Mouse (Mus musculus) small intestine, adult 2 months (tissue): ENCODE results near the gene Casp8ap2. TPM values are rescaled to one million over a fixed set of nuclear protein-coding genes. Genes with fewer than 3 reads are reported as not detected.

Experiments
- H3K27ac ChIP-seq: fragments of 200-500 bp; 2 replicates; pipeline ENCODE4 v1.5.1; 2012; ENCODE audit warnings: low read depth, low read length, control low read depth, inconsistent platforms; ENCODE audit not compliant: insufficient read depth
- H3K27me3 ChIP-seq: fragments of 200-500 bp; 2 replicates; pipeline ENCODE4 v1.6.1; 2012; ENCODE audit warnings: mild to moderate bottlenecking, moderate library complexity, low read length, inconsistent platforms; ENCODE audit not compliant: control insufficient read depth, insufficient read depth
- H3K36me3 ChIP-seq: fragments of 200-500 bp; 2 replicates; pipeline ENCODE4 v1.6.1; 2012; ENCODE audit warnings: mild to moderate bottlenecking, low read length, control low read depth, inconsistent platforms; ENCODE audit not compliant: control insufficient read depth, insufficient read depth
- H3K4me1 ChIP-seq: fragments of 200-500 bp; 2 replicates; pipeline ENCODE4 v1.6.1; 2012; ENCODE audit warnings: low read length, inconsistent platforms, mixed read lengths; ENCODE audit not compliant: control insufficient read depth, insufficient read depth, insufficient read length
- H3K4me3 ChIP-seq: fragments of 200-500 bp; 2 replicates; pipeline ENCODE4 v1.5.1; 2012; ENCODE audit warnings: low read depth, mild to moderate bottlenecking, control low read depth, inconsistent platforms, low read length, moderate library complexity
- CTCF ChIP-seq: fragments of 200-500 bp; IDR thresholded peaks from 2 replicates; pipeline ENCODE4 v1.5.1; 2012; ENCODE audit warnings: low read depth, mild to moderate bottlenecking, control low read depth, inconsistent platforms, low read length, moderate library complexity, mixed read lengths; ENCODE audit not compliant: insufficient replicate concordance, insufficient read length; ENCODE audit errors: extremely low read depth
- POLR2A ChIP-seq: fragments of 200-500 bp; IDR thresholded peaks from 2 replicates; pipeline ENCODE4 v1.6.1; 2012; ENCODE audit warnings: low read depth, mild to moderate bottlenecking, control low read depth, inconsistent platforms, low read length, moderate library complexity
- WGBS: fragments of 180-500 bp; shearing (Covaris S2); methylation state at CpG from one replicate; pipeline ENCODE4 v1.1.7; 2018; 5-methylcytosine and 5-hydroxymethylcytosine counted together
- polyA plus RNA-seq: library from polyadenylated mRNA; depleted of rRNA; stranded (reverse); fragments of >200 nt; gene quantifications from 2 replicates; pipeline ENCODE4 v1.2.3, GENCODE M21; 2012; rRNA removed

Gene Casp8ap2
- polyA plus RNA-seq, 1 experiment, result 1.6 TPM

DNA sequence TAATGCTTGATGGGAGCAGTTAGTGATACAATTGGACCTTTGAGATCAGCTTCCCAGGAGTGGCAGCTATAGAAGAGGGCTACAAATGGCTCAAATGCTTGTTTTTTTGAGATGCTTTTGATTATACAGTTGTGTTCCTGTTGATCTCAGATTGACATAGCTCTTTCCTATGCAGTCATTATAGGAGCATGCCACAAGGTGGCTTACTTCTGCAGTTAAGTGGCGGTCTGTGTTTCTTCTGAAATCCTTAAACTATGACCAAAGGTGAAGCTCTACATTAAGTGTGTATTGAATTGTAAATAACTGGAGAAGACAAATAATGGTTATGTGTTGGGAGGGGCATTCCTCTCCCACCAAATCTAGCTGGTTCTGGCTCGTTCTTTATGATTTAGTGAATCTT is 54.6 kb downstream of the Casp8ap2 start:
- TF ChIP-seq CTCF (no peak), POLR2A (no peak)
- no peak overlapping the region for H3K4me3 ChIP-seq
- no peaks in the 10 kb centered on the region for H3K27me3 ChIP-seq
- WGBS, result 83% methylated on average over 2 of the region's 2 CpGs
- H3K27ac ChIP-seq, result no peak overlapping the region
- no peaks in the 10 kb centered on the region for H3K4me1 ChIP-seq
- H3K36me3 ChIP-seq, result peaks cover 38% of the 10 kb centered on the region

GRCm38 (mm10) chr4:32674025-32674424 is 58.8 kb downstream of the Casp8ap2 start:
- WGBS, result 70% methylated on average over 2 of the region's 2 CpGs
- Histone ChIP-seq H3K4me3 (no peak overlapping the region), H3K36me3 (peaks cover 35% of the 10 kb centered on the region), H3K27me3 (no peaks in the 10 kb centered on the region), H3K4me1 (no peaks in the 10 kb centered on the region), H3K27ac (no peak overlapping the region)
- TF ChIP-seq POLR2A (no peak), CTCF (no peak)

DNA sequence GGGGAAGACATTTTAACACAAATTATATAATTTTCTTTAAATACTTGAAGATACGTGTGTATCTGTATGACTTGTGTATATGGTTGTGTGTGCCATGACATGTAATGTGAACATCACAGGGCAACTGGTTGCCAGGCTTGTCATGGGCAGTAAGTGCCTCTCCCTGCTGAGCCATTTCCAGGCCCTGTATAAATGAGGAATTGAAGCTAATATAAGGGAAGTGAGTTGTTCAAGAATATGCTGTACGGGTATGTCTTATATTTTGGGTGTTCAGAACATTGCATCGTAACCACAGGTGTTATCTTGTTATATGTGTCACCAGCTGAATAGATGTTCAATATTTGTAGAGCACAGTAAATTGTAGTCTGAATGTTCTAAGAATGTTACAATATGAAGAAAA is 62.2 kb downstream of the Casp8ap2 start:
- no peaks in the 10 kb centered on the region for H3K4me1 ChIP-seq
- 88% methylated on average over 3 of the region's 3 CpGs for WGBS
- no peak overlapping the region for H3K27ac ChIP-seq
- no peak overlapping the region for H3K4me3 ChIP-seq
- TF ChIP-seq CTCF, result no peak
- no peak for TF ChIP-seq POLR2A
- peaks cover 20% of the 10 kb centered on the region for H3K36me3 ChIP-seq
- H3K27me3 ChIP-seq, result no peaks in the 10 kb centered on the region

DNA sequence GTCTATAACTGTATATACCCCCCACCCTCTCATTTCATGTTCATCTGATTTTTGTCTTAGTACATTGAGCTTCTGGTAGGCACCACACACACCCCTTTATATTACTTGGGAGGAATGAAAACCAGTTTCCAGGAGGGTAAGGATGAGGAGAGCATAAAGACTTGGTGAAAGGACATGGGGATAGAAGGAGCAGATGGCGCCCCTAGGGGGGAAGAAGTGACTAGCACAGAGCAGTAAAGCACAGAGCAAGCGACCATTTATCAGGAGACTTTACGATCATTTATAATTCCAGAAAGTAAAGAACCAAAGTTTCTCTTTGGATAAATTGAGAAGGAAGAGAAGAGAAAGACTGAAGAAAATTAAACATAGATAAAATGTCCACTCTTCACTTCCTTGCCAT is 65.6 kb downstream of the Casp8ap2 start:
- Histone ChIP-seq H3K27ac (no peak overlapping the region), H3K27me3 (no peaks in the 10 kb centered on the region), H3K4me1 (no peaks in the 10 kb centered on the region), H3K36me3 (peaks cover 17% of the 10 kb centered on the region), H3K4me3 (no peak overlapping the region)
- TF ChIP-seq CTCF (no peak), POLR2A (no peak)
- WGBS, result 74% methylated on average over 3 of the region's 3 CpGs

GRCm38 (mm10) chr4:32682471-32682870 is 67.2 kb downstream of the Casp8ap2 start:
- Histone ChIP-seq H3K4me1 (no peaks in the 10 kb centered on the region), H3K36me3 (peaks cover 16% of the 10 kb centered on the region), H3K27me3 (no peaks in the 10 kb centered on the region), H3K4me3 (no peak overlapping the region), H3K27ac (no peak overlapping the region)
- 71% methylated on average over 4 of the region's 4 CpGs for WGBS
- no peak for TF ChIP-seq POLR2A
- no peak for TF ChIP-seq CTCF

DNA sequence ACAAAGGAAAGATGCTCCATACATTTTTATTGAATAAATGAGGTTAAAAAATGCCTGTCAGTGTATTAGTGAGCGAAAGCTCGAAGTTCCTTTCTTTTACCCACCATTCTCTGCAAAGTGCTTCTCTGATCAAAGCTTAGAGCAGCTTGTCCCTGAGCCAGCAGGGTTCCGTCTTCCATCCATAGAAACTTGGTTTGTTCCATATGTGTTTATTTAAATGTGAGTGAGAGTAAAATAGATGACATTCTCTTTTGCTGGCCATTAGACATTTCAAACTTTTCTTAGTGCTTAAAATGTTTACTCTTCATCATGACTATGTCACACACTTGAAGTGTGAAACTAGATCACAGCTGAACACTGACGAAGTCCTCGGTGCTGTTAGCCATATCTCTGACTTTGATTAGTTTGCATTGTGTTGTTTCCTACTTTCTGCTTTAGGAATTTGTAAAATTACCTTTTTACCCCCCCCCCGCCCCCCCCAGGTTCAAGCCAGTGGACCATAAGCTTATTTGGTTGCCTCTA is 67.9 kb downstream of the Casp8ap2 start:
- TF ChIP-seq POLR2A, result no peak
- no peak for TF ChIP-seq CTCF
- Histone ChIP-seq H3K4me3 (no peak overlapping the region), H3K27me3 (no peaks in the 10 kb centered on the region), H3K36me3 (peaks cover 15% of the 10 kb centered on the region), H3K4me1 (no peaks in the 10 kb centered on the region), H3K27ac (no peak overlapping the region)
- WGBS, result 86% methylated on average over 6 of the region's 6 CpGs

Other genes starting within 250 kb of the Casp8ap2 start
- gene Gja10, start 12.7 kb upstream of the Casp8ap2 start, polyA plus RNA-seq, result not detected in 2 replicates
- 2.4 TPM in 2 replicates for gene Mdn1, start 41.7 kb downstream of the Casp8ap2 start, polyA plus RNA-seq
- gene Lyrm2, start 184.8 kb downstream of the Casp8ap2 start, polyA plus RNA-seq, result 0.19 and 1.2 TPM in 2 replicates